ENCODE assay signal across 11 mouse cellular contexts in the genomic region with DNA sequence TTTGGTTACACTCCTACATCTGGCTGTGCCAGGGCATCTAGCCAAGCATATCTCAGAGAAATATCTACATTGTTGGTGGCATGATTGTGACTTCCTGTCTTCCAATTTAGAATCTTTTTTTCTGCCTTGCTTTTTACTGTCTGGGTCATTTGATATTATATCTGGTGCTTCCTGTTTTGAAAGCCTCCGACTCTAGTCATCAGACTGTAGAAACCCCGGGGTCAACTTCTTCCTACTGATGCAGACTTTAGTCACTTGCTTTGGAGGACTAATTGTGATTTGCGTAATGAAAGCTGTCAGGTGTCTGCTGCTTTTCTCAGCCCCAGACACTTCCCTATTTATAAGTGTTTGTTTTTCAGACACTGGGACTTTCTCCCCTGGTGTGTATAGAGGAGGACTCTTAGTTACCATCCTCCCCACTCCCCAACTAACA.
DNase-seq lines count a peak whose midpoint lies in the region; ATAC-seq lines count a peak whose summit lies in the region.
"Had no signal": no experiment of that assay in that cellular context is flagged by ENCODE, and none has a peak within 500 bp of the region (broad histone marks: within the 10 kb centered on the region; RNA-seq: fewer than 3 reads in every experiment).

No protein-coding gene starts in this region.

- 41% methylated on average over 3 of the region's 3 CpGs for WGBS in heart, embryonic 13.5 days
- whole genome bisulfite sequencing in heart, embryonic 12.5 days, result 42% methylated on average over 3 of the region's 3 CpGs

- no peaks in the 10 kb centered on the region for H3K27me3 ChIP-seq in heart, embryonic 13.5 days (replicated peaks)
- H3K27me3 ChIP-seq in heart, embryonic 12.5 days (replicated peaks), result no peaks in the 10 kb centered on the region

- ATAC-seq in heart, embryonic 13.5 days (ENCODE audit: extremely low read depth, insufficient number of reproducible peaks, low FRiP score, low TSS enrichment), result no peak
- ATAC-seq in heart, embryonic 12.5 days (ENCODE audit: insufficient number of reproducible peaks, low FRiP score), result no peak
- peak; percentile 96 for ATAC-seq in megakaryocyte, adult 5-6 weeks (ENCODE audit: poor library complexity, severe bottlenecking)
- ATAC-seq: forebrain, embryonic 14.5 days had no signal

- H3K4me1 ChIP-seq in heart, embryonic 13.5 days, result 0 out of 2 replicates have a peak, but pooled peaks cover 7% of the 10 kb centered on the region
- H3K4me1 ChIP-seq in heart, embryonic 12.5 days (replicated peaks), result no peaks in the 10 kb centered on the region

- intact Hi-C loops in heart, postnatal 10 days (cut with DNase I), result no loop called here
- intact Hi-C loops in left cerebral cortex, postnatal 25 days (cut with DNase I), result no loop called here

- H3K9ac ChIP-seq in heart, embryonic 13.5 days, result no peak overlapping the region
- no peak overlapping the region for H3K9ac ChIP-seq in heart, embryonic 12.5 days

- H3K4me2 ChIP-seq in heart, embryonic 13.5 days, result no peak overlapping the region
- H3K4me2 ChIP-seq in heart, embryonic 12.5 days, result no peak overlapping the region

- H3K9me3 ChIP-seq in heart, embryonic 13.5 days, result no peaks in the 10 kb centered on the region
- H3K9me3 ChIP-seq in heart, embryonic 12.5 days (replicated peaks), result no peaks in the 10 kb centered on the region

- DNase-seq in CD4-positive, CD25-positive, alpha-beta regulatory T cell, adult 2 months (ENCODE audit: low read depth, low spot score), result peak; percentile 70
- DNase-seq in heart, postnatal 10 days, result peak; percentile 20 to 21
- DNase-seq in left cerebral cortex, postnatal 25 days (ENCODE audit: low spot score in 2 of 2), result no peak
- no peak for DNase-seq in retina, postnatal 1 day
- no peak for DNase-seq in urinary bladder, postnatal 14 days (ENCODE audit: low spot score)
- DNase-seq: adrenal gland, adult 8-10 months had no signal

- H3K27ac ChIP-seq in heart, embryonic 13.5 days (replicated peaks), result 0 out of 2 replicates have a peak overlapping the region, but pooled peaks have one; percentile 24
- no peak overlapping the region for H3K27ac ChIP-seq in heart, embryonic 12.5 days (ENCODE audit: poor library complexity, severe bottlenecking)
- H3K27ac ChIP-seq: left cerebral cortex, adult 2 months had no signal

- no peaks in the 10 kb centered on the region for H3K36me3 ChIP-seq in heart, embryonic 13.5 days
- H3K36me3 ChIP-seq in heart, embryonic 12.5 days, result no peaks in the 10 kb centered on the region

- H3K4me3 ChIP-seq in heart, embryonic 13.5 days, result no peak overlapping the region
- H3K4me3 ChIP-seq in heart, embryonic 12.5 days, result no peak overlapping the region
- H3K4me3 ChIP-seq: left cerebral cortex, adult 2 months had no signal

Comparison
In these comparisons a context has a peak if more than half of its experiments do, and no peak if none do; other contexts are left out.
1. DNase-seq: peak in CD4-positive, CD25-positive, alpha-beta regulatory T cell, adult 2 months (single experiment) and heart, postnatal 10 days (2 of 2); none in left cerebral cortex, postnatal 25 days (0 of 2), retina, postnatal 1 day (single experiment) and urinary bladder, postnatal 14 days (single experiment).